Mouse (Mus musculus) thymus, postnatal 36 days (tissue): ENCODE results near the gene Pnldc1.
"Not testable (repeated sequence)": the region's sequence is repeated elsewhere in the genome, so short reads cannot be mapped to it uniquely, and the experiment has no call there.

Experiments
- DNase-seq, 2 experiments: peaks; one replicate each; pipeline ENCODE4 v3.0.0; 2022; ENCODE audit warnings: mixed read lengths in 2 of 2

The Pnldc1 gene

DNA sequence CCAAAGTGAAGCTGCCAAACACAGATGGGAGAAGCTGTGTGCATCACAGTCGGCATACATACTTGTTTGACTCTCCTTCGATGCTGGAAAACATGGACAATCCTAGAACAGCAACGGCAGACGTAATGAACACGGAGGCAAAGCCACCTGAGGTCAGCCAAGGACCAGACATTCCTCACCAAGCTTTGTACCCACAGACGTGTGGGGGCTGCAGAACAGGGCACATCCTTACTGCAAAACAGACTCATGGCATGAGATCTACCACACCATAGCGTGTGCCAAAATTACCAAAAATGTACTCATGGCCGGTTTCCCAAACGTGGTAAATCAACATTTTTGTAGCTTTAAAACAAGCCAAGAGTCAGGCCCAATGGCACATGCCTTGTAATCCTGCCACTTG, 3.6 kb downstream of the Pnldc1 start:
- DNase-seq = no peak

DNA sequence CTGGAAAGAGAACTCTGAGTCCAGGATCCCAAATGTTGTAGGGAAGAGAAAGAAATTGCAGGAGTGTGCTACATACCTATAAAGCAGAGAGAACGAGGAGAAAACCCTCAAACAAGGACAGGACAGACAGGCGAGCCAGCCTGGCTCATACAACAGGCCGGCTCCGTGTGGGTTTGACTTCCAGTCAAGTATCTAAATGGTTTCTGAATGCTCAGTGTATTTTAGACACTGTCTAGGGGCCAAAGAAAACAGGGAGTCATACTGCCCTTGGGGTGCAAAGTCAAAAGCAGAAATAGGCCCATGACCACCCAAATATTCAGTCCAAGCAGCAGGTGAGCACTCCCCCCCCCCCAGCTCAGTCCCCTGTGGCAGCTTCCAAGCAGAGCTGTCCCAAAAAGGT, 4.2 kb downstream of the Pnldc1 start:
- DNase-seq = no peak

DNA sequence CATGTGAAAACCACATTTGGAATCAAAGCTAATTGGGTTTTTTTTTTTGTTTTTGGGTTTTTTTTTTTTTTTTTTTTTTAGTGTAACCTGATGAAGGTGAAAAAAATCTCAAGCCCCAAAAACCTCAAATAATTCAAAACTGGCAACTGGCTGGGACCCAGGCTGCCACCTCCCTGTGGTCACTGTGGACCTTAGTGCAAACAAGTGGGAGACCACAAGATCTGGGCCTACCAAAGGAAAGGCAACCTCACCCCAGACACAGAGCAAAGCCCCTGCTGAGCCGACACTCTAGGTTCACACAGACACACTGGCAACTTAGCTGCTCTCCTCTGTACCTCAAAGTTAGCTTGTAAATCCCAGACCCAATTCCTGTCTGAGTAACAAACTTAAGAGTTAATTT, 5.7 kb downstream of the Pnldc1 start:
- no peak for DNase-seq

DNA sequence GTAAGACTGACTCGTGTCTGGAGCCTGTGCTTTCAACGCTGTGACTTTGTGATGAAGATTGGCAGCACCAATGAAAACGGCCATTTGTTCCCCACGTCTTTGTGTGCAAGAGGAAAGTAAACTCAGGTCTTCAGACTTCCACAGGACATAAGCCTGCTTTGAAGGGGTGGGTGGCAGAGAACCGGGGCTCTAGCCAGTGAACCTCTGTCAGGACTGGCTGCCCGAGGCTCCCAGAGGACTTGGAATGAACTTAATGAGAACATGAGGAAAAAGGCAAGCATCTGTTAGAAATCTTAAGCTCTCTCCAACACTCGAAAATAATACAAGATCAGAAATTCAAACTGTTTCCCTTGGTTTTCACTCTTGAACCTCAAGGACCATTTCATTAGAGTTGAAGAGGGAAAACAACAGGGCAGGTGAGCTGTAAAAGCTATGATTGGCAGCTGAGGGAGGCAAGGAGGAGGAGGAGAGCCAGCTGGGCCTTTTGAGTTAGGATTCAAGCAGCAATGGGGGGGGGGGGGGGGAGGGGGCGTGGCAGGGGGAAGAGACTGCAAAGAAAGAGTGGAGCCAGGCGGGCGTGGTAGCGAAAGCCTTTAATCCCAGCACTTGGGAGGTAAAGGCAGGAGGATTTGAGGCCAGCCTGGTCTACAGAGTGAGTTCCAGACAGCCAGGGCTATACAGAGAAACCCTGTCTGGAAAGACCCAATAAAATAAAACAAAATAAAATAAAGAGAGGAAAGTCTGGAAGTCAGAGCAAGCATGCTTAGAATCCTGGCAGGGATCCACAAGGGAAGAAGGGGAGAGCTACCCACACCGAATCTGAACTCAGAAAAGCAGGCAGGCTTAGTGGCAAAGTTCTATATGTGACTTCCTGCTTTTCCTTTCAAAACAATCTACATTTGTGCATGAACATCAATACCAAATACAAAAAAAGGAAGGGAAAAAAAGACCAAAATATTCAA, 6.4 kb downstream of the Pnldc1 start:
- DNase-seq = no peak

DNA sequence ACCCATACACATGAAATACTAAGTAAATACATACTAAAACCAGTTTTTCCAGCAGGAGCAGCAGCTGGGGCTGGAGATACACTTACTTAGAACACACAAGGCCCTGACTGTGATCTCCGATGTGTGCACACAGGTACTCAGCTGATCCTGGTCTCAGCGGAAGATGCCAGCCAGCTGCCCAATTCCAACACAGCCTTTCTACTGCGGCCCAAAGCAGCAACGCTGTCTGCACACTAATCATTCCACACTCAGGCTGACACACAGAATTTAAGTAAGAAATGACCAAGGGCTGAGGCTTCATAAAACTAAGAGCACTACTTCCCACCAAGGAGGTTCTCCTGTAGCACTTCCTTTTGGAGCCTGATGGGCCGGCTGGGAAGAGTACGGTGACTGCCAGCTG, 7.7 kb downstream of the Pnldc1 start:
- no peak for DNase-seq

DNA sequence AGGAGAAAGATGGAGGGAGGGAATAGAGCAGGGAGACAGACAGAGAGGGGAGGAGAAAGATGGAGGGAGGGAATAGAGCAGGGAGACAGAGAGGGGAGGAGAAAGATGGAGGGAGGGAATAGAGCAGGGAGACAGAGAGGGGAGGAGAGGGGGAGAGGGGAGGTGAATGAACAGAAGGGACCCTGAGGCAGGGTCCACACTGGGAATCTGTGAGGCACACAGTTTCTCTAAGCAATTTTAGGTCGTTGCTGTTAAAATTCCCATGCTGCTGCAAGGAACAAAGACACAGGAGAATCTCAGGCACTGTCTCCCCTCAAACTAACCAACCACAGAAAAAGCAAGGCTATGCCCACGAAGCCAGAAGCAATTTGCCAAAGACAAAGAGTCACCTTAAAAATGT, 11.4 kb downstream of the Pnldc1 start:
- not testable (repeated sequence) for DNase-seq

DNA sequence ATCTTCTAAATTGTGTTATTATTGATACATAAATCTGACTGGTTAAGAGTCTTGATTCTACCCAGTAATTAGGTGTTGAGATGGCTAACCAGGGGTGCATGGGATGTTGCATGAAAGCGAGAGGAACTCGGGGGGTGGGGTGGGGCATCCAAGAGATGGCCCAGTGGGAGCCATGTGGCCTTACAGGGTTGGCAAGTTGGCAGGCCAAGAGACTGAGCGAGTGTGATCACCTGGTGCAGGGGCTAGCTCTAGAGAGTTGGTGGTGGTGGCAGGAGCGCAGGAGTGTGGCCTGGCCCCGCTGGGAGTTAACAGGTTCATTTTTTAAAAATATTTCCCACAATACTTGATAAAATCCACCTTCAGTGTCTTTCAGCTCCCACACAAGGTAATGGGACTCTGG, 12.4 kb downstream of the Pnldc1 start:
- DNase-seq = no peak

DNA sequence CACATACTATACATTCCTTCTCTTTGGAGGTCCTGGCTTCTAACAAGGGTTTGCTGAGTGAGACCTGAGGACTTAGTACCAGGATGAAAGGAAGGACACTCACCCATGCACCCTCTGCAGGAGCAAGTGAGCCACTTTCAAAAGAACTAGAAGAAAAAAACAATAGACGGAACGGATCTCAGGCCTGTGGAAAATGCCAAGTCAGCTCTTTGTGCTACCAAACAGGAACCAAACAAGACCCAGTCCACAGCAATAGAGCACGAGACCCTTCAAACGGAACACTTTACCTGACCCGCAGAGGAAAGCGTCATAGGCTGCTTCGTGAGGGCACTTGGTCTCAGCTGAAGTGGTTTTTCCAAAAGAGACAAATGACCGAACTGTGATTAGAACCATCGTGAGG, 18.0 kb downstream of the Pnldc1 start:
- DNase-seq = no peak

DNA sequence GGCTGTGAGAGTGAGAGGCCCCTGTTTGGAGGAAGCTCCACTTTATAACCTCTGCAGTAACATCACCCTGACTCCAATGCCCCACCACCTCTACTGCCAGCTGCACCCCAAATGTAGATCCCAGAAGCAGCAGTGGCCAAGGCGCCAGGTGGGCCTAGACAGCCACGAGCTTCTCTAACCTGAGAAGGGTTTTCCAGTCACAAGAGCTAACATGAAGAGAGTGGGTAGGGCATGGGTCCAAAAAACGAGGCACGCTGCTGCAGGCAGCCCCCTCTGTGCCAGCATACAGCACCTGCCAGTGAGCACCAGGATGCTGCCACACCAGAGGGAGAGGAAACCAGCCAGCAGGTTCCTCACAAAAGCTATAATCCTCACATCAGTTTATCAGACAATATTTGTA, 19.0 kb downstream of the Pnldc1 start:
- no peak for DNase-seq

DNA sequence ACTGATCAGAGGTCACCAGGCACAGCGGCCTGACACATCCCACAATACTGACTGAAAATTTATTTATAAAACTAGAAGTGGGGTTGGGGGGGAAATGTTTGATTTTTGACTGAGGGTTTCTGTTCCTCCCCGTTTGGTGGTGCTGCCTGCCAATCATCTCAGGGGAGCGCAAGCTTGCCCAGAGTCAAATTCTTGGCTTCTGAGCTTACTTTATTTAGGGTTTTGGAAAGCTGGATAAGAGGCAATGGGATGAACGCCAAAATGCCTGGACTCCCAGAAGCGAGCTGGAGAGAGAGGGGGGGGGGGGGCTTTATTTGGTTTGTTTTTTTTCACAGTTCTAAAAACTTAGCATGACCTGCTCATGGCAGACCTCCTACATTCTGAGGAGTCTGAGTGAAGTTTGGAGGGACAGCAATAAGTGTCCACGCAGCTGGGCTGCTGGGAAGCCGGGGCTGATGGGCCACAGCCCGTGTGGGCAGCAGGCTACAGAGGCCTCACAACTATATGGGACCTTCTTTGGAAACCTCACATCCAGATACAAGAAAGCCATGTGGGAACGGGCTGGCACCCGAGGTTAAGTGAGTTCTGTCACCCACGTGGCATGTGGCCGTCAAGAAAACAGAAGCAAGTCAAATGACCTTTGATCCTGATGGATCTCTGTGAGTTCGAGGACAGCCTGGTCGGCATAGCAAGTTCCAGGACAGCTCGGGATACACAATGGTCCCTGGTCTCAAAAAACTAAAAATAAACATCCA, 22.8 kb downstream of the Pnldc1 start:
- no peak for DNase-seq

DNA sequence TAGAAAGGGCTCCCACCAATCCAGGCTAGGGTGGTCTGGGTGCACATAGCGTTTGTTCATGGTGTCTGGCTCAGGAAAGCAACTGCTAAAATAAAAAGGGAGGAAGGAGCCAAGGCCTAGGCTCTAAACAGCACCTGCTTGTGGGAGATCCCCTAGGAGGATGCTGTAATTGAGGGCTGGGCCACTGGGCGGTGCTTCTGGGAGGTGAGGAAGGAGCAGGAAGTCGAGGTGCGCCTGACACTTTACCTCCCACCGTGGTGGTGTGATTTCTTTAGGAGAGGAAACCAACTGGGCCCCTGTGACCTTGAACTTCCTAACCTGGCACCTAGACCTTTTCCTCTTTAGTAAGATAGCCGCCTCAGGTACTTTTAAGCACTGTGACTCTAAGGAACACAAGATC, 23.4 kb downstream of the Pnldc1 start:
- DNase-seq = peak; percentile 23 to 41

DNA sequence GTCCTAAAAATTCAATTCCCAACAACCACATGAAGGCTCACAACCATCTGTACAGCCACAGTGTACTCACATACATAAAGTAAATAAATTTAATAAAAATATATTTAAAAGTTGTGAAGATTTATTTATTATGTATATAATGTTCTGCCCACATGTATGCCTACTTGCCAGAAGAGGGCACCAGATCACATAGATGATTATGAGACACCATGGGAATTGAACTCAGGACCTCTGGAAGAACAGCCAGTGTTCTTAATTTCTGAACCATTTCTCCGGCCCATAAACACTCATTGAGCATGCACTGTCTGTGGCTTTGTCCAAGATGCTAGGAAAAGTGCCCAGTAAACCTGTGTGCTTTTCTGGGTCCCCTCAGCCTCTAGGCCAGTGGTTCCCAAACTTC, 28.8 kb downstream of the Pnldc1 start:
- no peak for DNase-seq

DNA sequence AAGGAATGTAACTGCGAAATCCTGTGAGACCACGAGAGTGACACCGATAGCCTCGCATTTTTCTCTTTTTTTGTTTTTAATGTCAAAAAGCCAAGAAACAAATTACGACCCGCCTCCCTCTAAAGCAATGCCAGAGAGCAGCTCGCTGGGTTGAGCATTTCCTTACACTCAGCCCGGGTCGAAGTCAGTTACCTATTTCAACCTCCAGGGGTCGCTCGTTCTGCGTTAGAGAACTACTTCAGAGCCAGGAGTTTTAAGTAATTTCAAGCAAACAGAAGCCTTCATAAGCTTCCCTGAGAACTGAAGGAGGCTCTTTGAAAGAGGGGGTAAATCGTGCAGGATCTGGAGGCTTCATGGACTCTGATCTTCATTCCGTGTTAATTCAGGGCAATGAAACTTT, 29.9 kb downstream of the Pnldc1 start:
- DNase-seq = peak; percentile 74 to 78

DNA sequence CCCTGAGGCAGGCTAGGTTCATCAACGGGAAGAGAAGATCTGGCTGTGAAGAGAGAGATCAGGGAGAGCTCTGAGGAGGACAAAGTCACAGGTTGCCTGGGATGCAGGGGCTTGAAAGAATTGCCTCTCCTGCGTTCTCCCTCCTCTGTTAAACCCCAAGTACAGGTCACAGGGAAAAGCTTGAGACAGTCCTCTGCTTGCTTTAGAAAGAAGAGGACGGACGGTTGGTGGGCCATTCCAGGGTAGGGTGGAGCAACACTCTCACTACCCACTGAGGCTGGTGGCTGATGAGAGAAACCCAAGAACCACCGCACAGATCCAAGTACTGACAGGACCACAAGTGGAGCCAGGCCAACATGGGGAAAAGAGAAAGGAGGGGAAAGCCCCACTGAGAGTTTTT, 34.3 kb downstream of the Pnldc1 start, which contains the start of gene Mrgprh:
Mrgprh (plus strand) TSS at position 301 of the 400 bp plus-strand sequence.
- DNase-seq = no peak

DNA sequence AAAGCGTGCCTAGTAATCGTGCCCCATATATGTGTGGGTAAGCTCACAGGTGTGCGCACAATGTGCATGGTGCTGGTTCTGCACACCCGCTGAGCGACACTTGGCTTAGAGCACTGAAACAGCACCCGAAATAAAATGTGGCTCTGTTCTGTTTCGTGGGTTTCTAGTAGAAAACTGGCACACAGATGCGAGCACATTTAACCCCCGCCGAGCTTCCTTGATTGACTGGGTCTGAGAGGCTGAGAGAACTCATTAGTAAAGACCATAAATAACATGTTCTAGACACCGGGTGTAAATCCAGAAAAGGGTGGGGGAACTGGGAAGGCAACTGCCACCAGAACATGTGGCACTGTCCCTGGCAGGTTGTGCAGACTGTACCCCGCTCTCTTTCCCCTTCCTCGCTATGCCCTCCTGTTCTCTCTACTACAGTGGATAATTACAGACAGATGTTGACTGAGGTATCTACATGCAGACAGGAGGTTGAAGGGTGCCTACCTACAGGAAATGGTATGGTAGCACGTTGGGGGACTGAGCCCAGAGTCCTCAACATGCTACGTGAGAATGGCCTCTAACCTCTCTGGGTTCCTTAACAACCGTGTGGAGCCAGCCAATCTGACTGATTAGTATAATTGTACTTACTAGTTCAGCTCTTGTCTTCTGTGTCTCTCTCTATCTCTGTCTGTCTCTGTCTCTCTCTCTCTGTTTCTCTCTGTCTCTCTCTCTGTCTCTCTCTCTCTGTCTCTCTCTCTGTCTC, 37.6 kb downstream of the Pnldc1 start:
- DNase-seq = peak; percentile 23 to 41

DNA sequence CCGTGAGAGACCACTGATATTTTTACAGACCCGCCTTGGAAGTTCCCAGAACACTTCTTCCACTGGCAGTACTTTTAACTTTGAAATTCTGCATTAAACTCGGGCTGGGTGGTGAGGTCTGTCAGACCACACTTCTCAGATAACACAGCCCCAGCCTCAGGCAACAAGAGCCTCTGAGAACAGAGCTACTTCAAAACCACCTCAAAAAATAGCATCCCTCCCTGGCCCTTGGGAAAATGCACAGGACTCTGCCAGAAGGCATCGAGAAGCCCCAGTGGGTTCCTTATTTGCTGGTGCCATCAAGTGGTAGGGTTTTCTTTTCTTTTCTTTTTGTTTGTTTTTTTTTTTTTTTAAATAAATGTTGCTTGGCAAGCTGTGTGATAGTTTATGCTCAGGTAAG, 41.4 kb downstream of the Pnldc1 start:
- no peak for DNase-seq

DNA sequence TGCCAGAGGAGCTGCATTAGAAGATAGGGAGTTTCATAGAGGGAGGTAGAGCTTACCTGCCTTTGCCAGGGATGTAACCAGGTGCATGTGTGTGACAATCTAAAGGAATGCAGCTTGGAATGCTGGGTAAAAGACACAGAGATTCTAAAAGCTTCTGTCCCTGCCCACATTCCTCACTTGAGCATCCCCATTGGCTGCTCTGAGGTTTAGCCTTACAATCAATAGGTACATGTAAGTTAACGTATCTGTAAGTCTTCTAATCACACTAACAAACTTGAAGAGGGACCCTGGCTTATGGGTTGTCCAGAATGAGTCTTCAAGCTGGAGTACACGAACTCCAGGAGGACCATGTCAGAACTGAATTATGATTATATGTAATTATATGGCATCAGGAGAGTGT, 42.0 kb downstream of the Pnldc1 start, which contains the start of gene Mas1:
Mas1 (minus strand) TSS at position 101 of the 400 bp plus-strand sequence.
- no peak for DNase-seq

DNA sequence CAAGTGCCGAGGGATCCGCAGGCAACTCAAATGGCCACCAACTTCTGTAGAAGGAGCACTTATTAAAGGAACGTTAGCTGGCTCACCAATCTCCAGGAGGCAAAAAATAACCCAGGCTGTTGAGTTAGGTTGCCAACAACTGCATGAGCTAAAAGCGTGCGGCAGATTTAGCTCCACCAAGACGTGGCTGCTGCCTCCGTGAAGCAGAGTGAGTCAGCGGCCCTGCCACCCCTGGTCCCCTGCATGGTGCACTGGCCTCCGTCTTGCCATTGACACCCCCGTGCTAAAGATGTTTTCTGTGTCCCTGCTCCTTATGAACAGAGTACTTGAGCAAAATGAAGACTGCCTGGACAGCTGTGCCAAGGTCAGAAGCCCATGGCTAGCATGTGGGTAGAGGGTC, 43.2 kb downstream of the Pnldc1 start:
- DNase-seq = no peak

DNA sequence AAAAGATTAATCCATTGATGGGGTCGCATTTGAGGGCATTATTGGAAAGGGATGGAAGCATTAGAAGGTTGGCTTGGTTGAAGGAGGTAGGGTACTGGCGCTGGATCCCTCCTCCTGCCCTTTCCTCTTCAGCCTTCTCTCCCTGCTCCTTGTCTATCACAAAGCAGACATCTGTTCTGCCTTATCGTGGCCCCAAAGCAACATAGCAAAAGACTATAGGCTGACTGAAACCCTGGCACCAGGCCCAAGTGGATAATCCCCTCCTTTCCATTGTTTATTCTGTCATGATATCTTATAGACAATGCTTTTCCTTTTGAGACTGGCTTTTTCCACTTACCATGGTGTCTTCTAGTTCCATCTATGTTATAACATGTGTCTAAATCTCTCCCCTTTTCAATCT, 44.6 kb downstream of the Pnldc1 start:
- no peak for DNase-seq

DNA sequence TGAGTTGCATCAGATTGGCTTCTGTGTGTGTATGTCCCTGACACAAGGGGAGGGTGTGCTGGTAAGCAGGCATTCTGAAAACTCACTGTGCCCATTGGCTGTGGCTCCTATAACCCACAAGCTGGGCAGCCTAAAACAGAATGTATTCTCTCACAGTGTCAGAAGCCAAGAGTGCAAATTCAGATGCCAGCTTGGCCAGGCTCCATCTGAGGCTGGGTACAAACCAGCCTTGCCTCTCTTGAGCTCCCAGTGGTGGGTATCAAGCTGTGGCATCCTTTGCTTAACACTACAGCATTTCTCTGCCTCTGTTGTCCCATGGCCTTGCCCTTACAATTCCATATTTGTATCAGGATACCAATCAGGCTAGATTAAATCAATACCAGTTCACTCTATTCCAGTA, 45.9 kb downstream of the Pnldc1 start:
- DNase-seq = no peak

DNA sequence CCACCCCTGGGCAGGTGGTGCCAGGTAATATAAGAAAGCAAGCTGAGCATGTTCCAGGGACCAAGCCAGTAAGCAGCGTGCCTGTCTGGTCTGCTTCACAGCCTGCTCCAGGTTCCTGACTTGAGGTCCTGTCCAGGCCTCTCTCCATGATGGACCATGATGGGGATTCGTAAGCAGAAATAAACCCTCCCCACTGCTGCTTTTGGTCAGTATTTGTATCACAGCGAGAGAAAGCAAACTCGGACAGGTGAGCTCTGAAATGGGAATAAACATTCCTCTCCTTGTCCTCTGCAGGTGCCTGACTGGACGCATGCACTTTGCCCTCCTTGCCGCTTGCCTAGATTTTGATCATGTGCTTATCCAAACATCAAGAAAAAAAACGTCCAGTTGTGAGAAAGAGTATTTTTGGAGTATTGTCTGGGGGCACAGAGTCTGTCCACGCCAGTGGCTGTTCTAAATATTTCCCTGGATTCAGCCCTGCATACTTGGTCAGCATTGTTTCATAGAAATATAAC, 51.0 kb downstream of the Pnldc1 start:
- no peak for DNase-seq

DNA sequence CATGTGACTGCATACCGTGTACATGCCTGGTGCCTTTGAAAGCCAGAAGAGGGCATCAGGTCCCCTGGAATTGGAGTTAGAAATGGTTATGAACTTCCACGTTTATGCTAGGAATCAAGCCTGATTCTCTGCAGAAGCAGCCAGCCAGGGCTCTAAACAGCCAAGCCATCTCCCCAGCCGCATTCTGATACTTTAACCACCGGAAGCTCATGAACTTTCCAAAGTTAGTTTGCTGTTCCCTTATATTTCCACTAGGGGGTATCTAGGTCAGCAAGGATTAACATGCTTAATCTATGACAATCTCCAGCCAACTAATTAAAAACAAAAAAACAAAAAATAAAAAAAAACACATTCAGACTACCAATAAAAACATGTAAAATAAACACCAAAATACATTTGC, 52.0 kb downstream of the Pnldc1 start:
- peak; percentile 28 to 30 for DNase-seq

DNA sequence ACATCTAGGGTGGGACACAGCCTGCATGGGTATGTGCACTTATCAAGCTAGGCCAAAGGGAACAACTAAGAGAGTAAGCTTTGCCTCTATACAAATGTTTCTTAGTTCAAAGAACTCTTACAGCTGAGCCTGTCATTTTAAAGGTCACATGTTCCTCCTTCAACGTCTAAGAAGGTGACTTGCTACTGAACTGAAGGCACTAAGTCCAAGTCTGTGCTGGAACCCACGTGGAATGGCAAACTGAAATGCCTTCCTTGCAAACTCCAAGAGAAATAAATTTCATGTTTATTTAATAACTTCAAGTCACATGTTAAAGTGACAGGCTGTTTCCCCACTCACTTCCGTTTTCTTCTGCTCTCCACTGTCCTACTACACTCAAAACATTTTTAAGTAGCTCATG, 52.6 kb downstream of the Pnldc1 start:
- DNase-seq = no peak
